Mouse (Mus musculus) thymus, postnatal 0 days (tissue): ENCODE results near the gene Sox12. TPM values are rescaled to one million over a fixed set of nuclear protein-coding genes. Genes with fewer than 3 reads are reported as not detected.

ENCODE experiments used
- DNase-seq: peaks from one replicate; pipeline ENCODE4 v3.0.0-alpha.2; 2015; ENCODE audit warnings: low spot score
- polyA plus RNA-seq: library from polyadenylated mRNA; unstranded; fragments of >200 nt; fragmentation: Nextera tagmentation; extraction: Ambion mirVana; gene quantifications from 2 replicates; pipeline ENCODE4 v1.2.1, GENCODE M21; 2015

Gene Sox12
- polyA plus RNA-seq, 1 experiment from 2014 or later, result 1.2 TPM

GRCm38 (mm10) chr2:152406126-152406525 is 8.3 kb upstream of the Sox12 start:
- peak; percentile 91 for DNase-seq

DNA sequence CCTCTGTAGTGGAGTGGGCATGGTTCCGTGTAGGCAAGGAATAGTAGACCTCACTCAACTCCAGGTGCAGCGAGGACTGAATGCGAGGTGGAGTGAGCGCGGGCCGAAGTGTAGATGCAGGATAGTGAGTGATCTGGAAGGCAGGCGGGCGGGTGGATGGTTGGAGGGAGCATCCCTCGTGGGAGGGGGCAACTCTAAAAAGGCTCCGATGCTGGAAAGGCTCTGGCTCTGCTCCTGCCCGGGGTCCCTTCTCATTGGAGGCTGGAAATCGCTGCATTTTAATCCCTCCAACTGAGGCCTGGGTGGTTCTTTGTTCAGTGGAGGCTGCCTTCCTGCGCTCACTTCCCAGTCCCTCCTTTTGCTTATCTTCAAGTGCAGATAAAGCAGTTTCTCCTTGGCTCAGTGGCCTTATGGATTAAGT is 1.3 kb upstream of the Sox12 start:
- DNase-seq, result no peak

GRCm38 (mm10) chr2:152398691-152399090 is 828 bp upstream of the Sox12 start:
- peak; percentile 85 for DNase-seq

DNA sequence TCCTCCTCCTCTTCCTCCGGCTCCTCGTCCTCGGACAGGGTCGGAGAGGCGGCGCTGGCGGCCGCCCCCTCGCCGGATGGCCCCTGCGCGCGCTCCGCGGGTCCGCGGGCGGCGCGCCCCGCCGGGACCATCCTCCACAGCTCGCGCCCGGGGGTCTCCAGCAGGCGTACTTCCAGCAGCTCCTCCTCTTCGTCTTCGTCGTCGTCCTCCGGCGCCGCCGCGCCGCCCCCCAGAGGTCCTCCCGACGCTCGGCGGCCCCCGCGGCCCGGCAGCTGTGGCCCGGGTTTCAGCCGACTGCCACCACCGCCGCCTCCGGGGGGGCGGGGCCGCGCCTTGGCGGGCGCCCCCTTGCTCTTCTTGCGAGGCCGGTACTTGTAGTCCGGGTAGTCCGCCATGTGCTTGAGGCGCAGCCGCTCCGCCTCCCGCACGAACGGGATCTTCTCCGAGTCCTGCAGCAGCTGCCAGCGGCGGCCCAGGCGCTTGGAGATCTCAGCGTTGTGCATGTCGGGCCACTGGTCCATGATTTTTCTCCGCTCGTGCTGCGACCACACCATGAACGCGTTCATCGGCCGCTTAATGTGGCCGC is 766 bp downstream of the Sox12 start:
- peak; percentile 69 for DNase-seq

DNA sequence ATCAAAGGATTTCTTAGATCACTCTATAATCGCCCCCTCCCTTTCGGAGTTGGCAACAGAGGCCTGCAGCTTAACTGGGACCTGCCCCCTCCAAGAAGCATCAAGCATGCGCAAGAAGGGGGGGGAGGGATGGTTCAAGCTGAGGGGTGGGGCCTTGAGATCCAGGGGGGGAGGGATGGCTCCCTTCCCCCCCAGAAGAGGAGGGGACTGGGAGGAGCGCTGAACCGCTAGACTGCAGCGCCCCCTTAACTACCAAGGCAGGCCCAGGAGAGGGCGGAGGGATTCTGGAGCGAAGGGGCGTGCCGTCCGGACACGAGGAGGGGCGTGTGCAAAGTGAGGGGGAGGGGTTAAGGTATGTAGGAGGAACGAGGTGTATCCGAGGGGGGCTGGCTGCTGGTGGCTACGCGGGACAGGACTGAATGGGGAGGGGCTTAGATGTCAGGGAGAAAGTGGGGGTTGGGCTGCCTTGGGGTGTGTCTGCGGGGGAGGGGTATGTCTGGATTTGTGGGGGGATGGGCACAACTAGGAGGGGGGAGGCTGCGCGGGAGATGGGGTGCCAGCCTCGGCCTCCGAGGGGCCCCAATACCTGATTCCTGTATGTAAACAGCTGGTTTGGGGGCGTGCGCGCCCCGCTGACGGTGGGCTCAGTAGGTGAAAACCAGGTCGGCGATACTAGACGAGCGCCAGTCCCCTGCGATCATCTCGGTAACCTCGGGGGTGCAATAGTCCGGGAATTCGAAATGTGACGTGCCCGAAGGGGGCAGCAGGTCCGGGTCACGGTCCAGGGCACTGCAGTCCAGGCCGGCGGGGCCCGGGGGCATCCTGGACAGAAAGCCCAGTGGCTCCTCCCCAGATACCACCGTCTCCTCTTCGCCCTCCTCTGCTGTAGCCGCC is 1.5 kb downstream of the Sox12 start:
- DNase-seq, result peak; percentile 88

GRCm38 (mm10) chr2:152395271-152395920 is 2.5 kb downstream of the Sox12 start:
- no peak for DNase-seq

- no peak for DNase-seq
These were observed 4.4 kb downstream of the Sox12 start for GRCm38 (mm10) chr2:152393225-152394017.

- peak; percentile 63 for DNase-seq
These were observed 5.1 kb downstream of the Sox12 start for GRCm38 (mm10) chr2:152392786-152393185.

- no peak for DNase-seq
These were observed 13.7 kb downstream of the Sox12 start for GRCm38 (mm10) chr2:152384191-152384590.

DNA sequence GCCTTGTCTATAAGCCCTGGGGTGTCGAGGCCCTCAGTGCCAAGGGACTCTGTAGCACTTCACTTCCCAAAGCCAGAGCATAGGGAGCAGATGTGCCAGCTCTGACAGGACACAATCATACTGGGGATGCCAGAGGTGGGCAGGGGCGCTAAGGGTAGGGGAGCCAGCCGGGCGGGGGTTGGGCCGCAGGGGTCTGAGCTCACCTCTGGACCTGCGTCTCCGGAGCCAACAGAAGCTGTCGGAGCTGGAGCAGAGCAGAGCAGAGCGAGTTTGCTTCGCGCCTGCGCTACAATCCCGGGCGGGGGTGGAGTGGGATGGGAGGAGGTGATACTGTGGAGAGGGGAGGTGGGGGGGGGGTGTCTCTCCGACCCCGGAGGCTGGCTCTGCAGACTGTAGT is 21.5 kb downstream of the Sox12 start, which contains the start of gene Nrsn2:
TSS of gene Nrsn2 (minus strand) at position 294 of the 397 bp plus-strand sequence.
- DNase-seq, result no peak

GRCm38 (mm10) chr2:152375652-152376344 is 22.1 kb downstream of the Sox12 start:
- DNase-seq, result no peak

GRCm38 (mm10) chr2:152373547-152373946 is 24.3 kb downstream of the Sox12 start:
- DNase-seq, result no peak

GRCm38 (mm10) chr2:152372661-152373060 is 25.2 kb downstream of the Sox12 start:
- DNase-seq, result no peak

- DNase-seq, result peak; percentile 81
These were observed 25.8 kb downstream of the Sox12 start for GRCm38 (mm10) chr2:152372104-152372503.

GRCm38 (mm10) chr2:152368532-152369140 is 29.2 kb downstream of the Sox12 start:
- DNase-seq, result peak; percentile 84

DNA sequence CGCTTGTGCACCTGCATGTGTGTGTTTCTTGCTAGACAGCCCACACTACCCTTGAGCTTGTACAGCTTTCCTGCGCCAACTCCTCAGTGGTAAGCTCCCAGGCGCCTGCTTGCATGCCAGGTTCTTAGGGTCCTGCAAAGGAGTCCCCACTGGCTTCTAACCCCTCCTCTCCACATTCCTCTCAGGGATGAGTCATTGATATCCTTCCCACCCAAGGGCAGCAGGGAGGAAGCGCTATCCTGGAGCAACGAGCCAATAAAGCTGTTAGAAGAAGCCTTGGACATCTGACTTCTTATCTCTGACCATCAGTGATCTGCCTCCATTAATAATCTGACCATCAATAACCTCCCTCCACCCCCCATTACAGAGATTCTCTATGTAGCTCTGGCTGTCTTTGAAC is 29.9 kb downstream of the Sox12 start:
- DNase-seq, result no peak

DNA sequence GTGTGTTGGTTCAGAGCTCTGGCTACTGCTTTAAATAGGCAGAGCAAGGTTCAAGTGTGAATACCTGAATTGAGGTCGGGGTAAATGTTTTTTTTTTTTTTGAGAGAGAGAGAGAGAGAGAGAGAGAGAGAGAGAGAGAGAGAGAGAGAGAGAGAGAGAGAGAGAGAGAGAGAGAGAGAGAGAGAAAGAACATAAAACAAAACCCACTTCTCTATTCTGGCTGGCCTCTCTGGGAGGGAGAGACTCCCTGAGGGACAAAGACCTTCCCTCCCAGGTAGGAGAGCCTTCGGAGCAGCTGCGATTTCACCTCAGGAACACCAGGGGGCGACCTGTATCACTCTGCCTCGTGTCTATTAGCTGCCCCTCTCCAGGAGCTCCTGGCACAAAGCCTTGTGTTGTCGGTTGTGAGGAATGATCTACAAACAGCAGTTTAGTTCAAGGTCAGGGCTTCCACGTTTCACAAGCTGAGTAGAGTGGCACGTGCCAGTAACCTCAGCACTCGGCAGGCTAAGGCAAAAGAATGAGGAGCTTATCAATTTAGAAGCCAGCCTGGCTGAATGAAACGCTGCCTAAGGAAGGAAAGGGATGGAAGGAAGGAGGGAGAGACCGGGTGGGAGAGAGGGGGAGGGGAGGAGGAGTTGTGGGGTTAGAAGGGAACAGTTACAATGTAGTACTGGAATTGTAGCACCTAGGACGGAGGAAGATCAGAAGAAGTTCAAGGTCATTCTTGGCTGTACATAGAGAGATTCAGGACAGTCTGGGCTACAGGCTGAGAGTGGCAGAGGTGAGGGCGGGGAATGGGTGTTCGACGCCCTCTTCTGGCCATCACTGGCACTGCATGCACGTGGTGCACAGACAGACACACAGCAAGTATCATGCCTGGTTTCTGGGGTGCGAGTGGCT is 34.4 kb downstream of the Sox12 start:
- DNase-seq, result peak; percentile 72

DNA sequence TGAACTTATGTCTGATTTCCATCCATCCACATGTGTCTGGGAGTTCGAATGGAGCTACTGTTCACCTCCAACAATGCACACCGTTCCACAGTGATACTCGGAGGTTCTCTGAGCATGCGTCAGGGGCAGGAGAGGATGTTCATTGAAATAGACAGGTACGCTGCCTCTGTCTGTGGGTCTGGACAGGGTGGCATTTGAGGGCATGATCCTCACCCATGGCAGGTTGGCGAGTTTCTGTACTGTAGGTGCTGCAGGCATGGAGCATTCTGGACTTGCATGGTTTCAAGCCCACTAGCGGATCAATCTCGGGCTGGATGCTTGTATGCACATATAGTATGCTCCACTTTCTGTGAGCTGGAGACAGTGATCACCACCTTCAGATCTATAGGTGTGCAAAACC is 36.7 kb downstream of the Sox12 start:
- DNase-seq, result no peak

- DNase-seq, result peak; percentile 57
These were observed 37.5 kb downstream of the Sox12 start for GRCm38 (mm10) chr2:152360271-152360775.
